Mouse (Mus musculus) forebrain, embryonic 14.5 days (tissue): ENCODE measurements around the gene Gmds. TPM values are rescaled to one million over a fixed set of nuclear protein-coding genes. Genes with fewer than 3 reads are reported as not detected.

Experiments
- ATAC-seq: fragments of 200-750 bp; cut with Nextera tagmentation; 2 replicates; pipeline ENCODE4 v1.8.0; 2017; ENCODE audit warnings: mild to moderate bottlenecking, moderate library complexity
- DNase-seq: peaks from one replicate; pipeline ENCODE4 v3.0.0-alpha.2; 2015; ENCODE audit warnings: low spot score
- H3K27ac ChIP-seq: fragments of 300-500 bp; sonication (generic); 2 replicates; pipeline ENCODE4 v1.5.1; 2014; ENCODE audit warnings: low read depth, mild to moderate bottlenecking, control low read depth, low read length, moderate library complexity
- H3K27me3 ChIP-seq: fragments of 300-500 bp; sonication (generic); replicated peaks from 2 replicates; pipeline ENCODE4 v1.6.1; 2014; ENCODE audit warnings: low read length, control low read depth, mixed read lengths; ENCODE audit not compliant: control insufficient read depth, insufficient read depth
- H3K36me3 ChIP-seq: fragments of 300-500 bp; sonication (generic); 2 replicates; pipeline ENCODE4 v1.6.1; 2014; ENCODE audit warnings: low read length, control low read depth; ENCODE audit not compliant: control insufficient read depth, insufficient read depth
- H3K4me1 ChIP-seq: fragments of 300-500 bp; sonication (generic); 2 replicates; pipeline ENCODE4 v1.6.1; 2014; ENCODE audit warnings: antibody characterized with exemption, low read length, control low read depth; ENCODE audit not compliant: control insufficient read depth, insufficient read depth
- H3K4me2 ChIP-seq: fragments of 300-500 bp; sonication (generic); 2 replicates; pipeline ENCODE4 v1.6.1; 2014; ENCODE audit warnings: mild to moderate bottlenecking, control low read depth, low read length
- H3K4me3 ChIP-seq: fragments of 300-500 bp; sonication (generic); 2 replicates; pipeline ENCODE4 v1.5.1; 2014; ENCODE audit warnings: low read depth, low read length, control low read depth
- H3K9ac ChIP-seq: fragments of 300-500 bp; sonication (generic); 2 replicates; pipeline ENCODE4 v1.6.1; 2014; ENCODE audit warnings: mild to moderate bottlenecking, low read length, control low read depth, moderate library complexity
- H3K9me3 ChIP-seq: fragments of 300-500 bp; sonication (generic); replicated peaks from 2 replicates; pipeline ENCODE4 v1.6.1; 2016; ENCODE audit warnings: low read length, control low read depth, mixed read lengths; ENCODE audit not compliant: control insufficient read depth
- WGBS: fragments of 180-500 bp; shearing (Covaris S2); extraction: QIAGEN DNeasy Blood & Tissue Kit; methylation state at CpG from one replicate; pipeline ENCODE4 v1.1.7; 2014; 5-methylcytosine and 5-hydroxymethylcytosine counted together
- polyA plus RNA-seq: library from polyadenylated mRNA; unstranded; fragments of >200 nt; fragmentation: Nextera tagmentation; extraction: Ambion mirVana; gene quantifications from 2 replicates; pipeline ENCODE4 v1.2.1, GENCODE M21; 2014

The Gmds gene
- polyA plus RNA-seq, 1 experiment from 2014 or later = 31.1 TPM

- no peak overlapping the region for H3K9ac ChIP-seq
- H3K36me3 ChIP-seq = no peaks in the 10 kb centered on the region
- WGBS = 73% methylated on average over 3 of the region's 3 CpGs
- ATAC-seq = no peak
- H3K4me2 ChIP-seq = no peak overlapping the region
- H3K27ac ChIP-seq = no peak overlapping the region
- no peaks in the 10 kb centered on the region for H3K4me1 ChIP-seq
- no peaks in the 10 kb centered on the region for H3K9me3 ChIP-seq
- H3K4me3 ChIP-seq = no peak overlapping the region
- no peak for DNase-seq
- no peaks in the 10 kb centered on the region for H3K27me3 ChIP-seq
These were observed 102.3 kb downstream of the Gmds start for GRCm38 (mm10) chr13:32236269-32236678.

- WGBS = 92% methylated on average over 4 of the region's 4 CpGs
These were observed 103.5 kb downstream of the Gmds start for GRCm38 (mm10) chr13:32235046-32235445.

GRCm38 (mm10) chr13:32234019-32234418, 104.5 kb downstream of the Gmds start:
- no peaks in the 10 kb centered on the region for H3K4me1 ChIP-seq
- ATAC-seq = no peak
- DNase-seq = no peak
- no peak overlapping the region for H3K4me2 ChIP-seq
- no peak overlapping the region for H3K27ac ChIP-seq
- no peaks in the 10 kb centered on the region for H3K9me3 ChIP-seq
- H3K9ac ChIP-seq = no peak overlapping the region
- no peaks in the 10 kb centered on the region for H3K27me3 ChIP-seq
- no peaks in the 10 kb centered on the region for H3K36me3 ChIP-seq
- WGBS = 83% methylated on average over 9 of the region's 9 CpGs
- no peak overlapping the region for H3K4me3 ChIP-seq

More at GRCm38 (mm10) chr13:32235046-32235445, 103.5 kb downstream of the Gmds start:
- Histone ChIP-seq H3K4me2 (no peak overlapping the region), H3K27me3 (no peaks in the 10 kb centered on the region), H3K27ac (no peak overlapping the region), H3K4me3 (no peak overlapping the region), H3K9me3 (no peaks in the 10 kb centered on the region), H3K9ac (no peak overlapping the region), H3K4me1 (no peaks in the 10 kb centered on the region), H3K36me3 (no peaks in the 10 kb centered on the region)
- DNase-seq = no peak
- no peak for ATAC-seq

- no peak for ATAC-seq
- Histone ChIP-seq H3K27me3 (no peaks in the 10 kb centered on the region), H3K9me3 (no peaks in the 10 kb centered on the region), H3K27ac (no peak overlapping the region), H3K4me2 (no peak overlapping the region), H3K4me3 (no peak overlapping the region), H3K36me3 (no peaks in the 10 kb centered on the region), H3K4me1 (no peaks in the 10 kb centered on the region), H3K9ac (no peak overlapping the region)
- DNase-seq = no peak
- WGBS = 88% methylated on average over 5 of the region's 5 CpGs
These were observed 106.1 kb downstream of the Gmds start for GRCm38 (mm10) chr13:32232391-32232790.

- H3K9ac ChIP-seq = no peak overlapping the region
- ATAC-seq (no peak), DNase-seq (no peak)
- no peaks in the 10 kb centered on the region for H3K9me3 ChIP-seq
- no peaks in the 10 kb centered on the region for H3K36me3 ChIP-seq
- no peak overlapping the region for H3K4me2 ChIP-seq
- H3K27ac ChIP-seq = no peak overlapping the region
- WGBS = 88% methylated on average over 5 of the region's 5 CpGs
- no peaks in the 10 kb centered on the region for H3K27me3 ChIP-seq
- H3K4me1 ChIP-seq = no peaks in the 10 kb centered on the region
- no peak overlapping the region for H3K4me3 ChIP-seq
These were observed 106.6 kb downstream of the Gmds start for GRCm38 (mm10) chr13:32231956-32232355.

GRCm38 (mm10) chr13:32227874-32228562, 110.5 kb downstream of the Gmds start:
- no peak for ATAC-seq
- H3K4me2 ChIP-seq = no peak overlapping the region
- 82% methylated on average over 6 of the region's 6 CpGs for WGBS

GRCm38 (mm10) chr13:32217647-32218046, 120.9 kb downstream of the Gmds start:
- Histone ChIP-seq H3K27me3 (no peaks in the 10 kb centered on the region), H3K9ac (no peak overlapping the region), H3K4me2 (no peak overlapping the region), H3K27ac (no peak overlapping the region), H3K4me1 (no peaks in the 10 kb centered on the region), H3K4me3 (no peak overlapping the region), H3K9me3 (no peaks in the 10 kb centered on the region), H3K36me3 (no peaks in the 10 kb centered on the region)
- DNase-seq (no peak), ATAC-seq (no peak)
- 87% methylated on average over 2 of the region's 2 CpGs for WGBS

More at GRCm38 (mm10) chr13:32227874-32228562, 110.5 kb downstream of the Gmds start:
- no peak overlapping the region for H3K9ac ChIP-seq
- no peaks in the 10 kb centered on the region for H3K36me3 ChIP-seq
- no peak overlapping the region for H3K4me3 ChIP-seq
- no peaks in the 10 kb centered on the region for H3K27me3 ChIP-seq
- no peaks in the 10 kb centered on the region for H3K9me3 ChIP-seq
- H3K27ac ChIP-seq = no peak overlapping the region
- no peak for DNase-seq
- no peaks in the 10 kb centered on the region for H3K4me1 ChIP-seq

- Histone ChIP-seq H3K27me3 (no peaks in the 10 kb centered on the region), H3K9ac (no peak overlapping the region), H3K4me1 (no peaks in the 10 kb centered on the region), H3K36me3 (no peaks in the 10 kb centered on the region), H3K9me3 (no peaks in the 10 kb centered on the region), H3K4me3 (no peak overlapping the region), H3K4me2 (no peak overlapping the region), H3K27ac (0 out of 2 replicates have a peak overlapping the region, but pooled peaks have one; percentile 27)
- WGBS = 51% methylated on average over 9 of the region's 9 CpGs
- peak; percentile 79 for ATAC-seq
- DNase-seq = peak; percentile 80
These were observed 124.7 kb downstream of the Gmds start for GRCm38 (mm10) chr13:32213702-32214452.

- no peak overlapping the region for H3K4me3 ChIP-seq
- H3K9me3 ChIP-seq = no peaks in the 10 kb centered on the region
- WGBS = 80% methylated on average over 2 of the region's 2 CpGs
- H3K27ac ChIP-seq = no peak overlapping the region
- no peaks in the 10 kb centered on the region for H3K27me3 ChIP-seq
- no peak overlapping the region for H3K4me2 ChIP-seq
- no peak overlapping the region for H3K9ac ChIP-seq
- ATAC-seq (no peak), DNase-seq (no peak)
- no peaks in the 10 kb centered on the region for H3K36me3 ChIP-seq
- no peaks in the 10 kb centered on the region for H3K4me1 ChIP-seq
These were observed 126.4 kb downstream of the Gmds start for GRCm38 (mm10) chr13:32212125-32212524.
